ENCODE assay signal across 9 mouse cellular contexts in genomic region chr13:97662741-97663140, GRCm38 (mm10).
DNase-seq lines count a peak whose midpoint lies in the region; ATAC-seq lines count a peak whose summit lies in the region.
"Had no signal": no experiment of that assay in that cellular context is flagged by ENCODE, and none has a peak within 500 bp of the region (broad histone marks: within the 10 kb centered on the region; RNA-seq: fewer than 3 reads in every experiment).

No protein-coding gene starts in this region.

- H3K27me3 ChIP-seq in forebrain, embryonic 14.5 days (replicated peaks; ENCODE audit: control insufficient read depth, insufficient read depth, low read length): no peaks in the 10 kb centered on the region
- no peaks in the 10 kb centered on the region for H3K27me3 ChIP-seq in forebrain, embryonic 15.5 days

- no peak overlapping the region for H3K9ac ChIP-seq in forebrain, embryonic 14.5 days (ENCODE audit: low read length)
- H3K9ac ChIP-seq in forebrain, embryonic 15.5 days (replicated peaks): no peak overlapping the region

- H3K4me3 ChIP-seq in forebrain, embryonic 14.5 days (ENCODE audit: low read depth, low read length): no peak overlapping the region
- H3K4me3 ChIP-seq in forebrain, embryonic 15.5 days: no peak overlapping the region

- no peak for ATAC-seq in forebrain, embryonic 14.5 days
- no peak for ATAC-seq in forebrain, embryonic 15.5 days (replicated peaks)

- no peak overlapping the region for H3K4me2 ChIP-seq in forebrain, embryonic 14.5 days (ENCODE audit: low read length)
- no peak overlapping the region for H3K4me2 ChIP-seq in forebrain, embryonic 15.5 days (replicated peaks)

- peaks cover 3% of the 10 kb centered on the region; the same call in 1 of the 2 replicates for H3K4me1 ChIP-seq in forebrain, embryonic 14.5 days (ENCODE audit: control insufficient read depth, insufficient read depth, low read length)
- H3K4me1 ChIP-seq in forebrain, embryonic 15.5 days: no peaks in the 10 kb centered on the region

- no peak overlapping the region for H3K27ac ChIP-seq in forebrain, embryonic 14.5 days (ENCODE audit: low read depth, low read length)
- H3K27ac ChIP-seq in forebrain, embryonic 15.5 days (replicated peaks): no peak overlapping the region

- no peaks in the 10 kb centered on the region for H3K36me3 ChIP-seq in forebrain, embryonic 14.5 days (ENCODE audit: control insufficient read depth, insufficient read depth, low read length)
- no peaks in the 10 kb centered on the region for H3K36me3 ChIP-seq in forebrain, embryonic 15.5 days

- no peaks in the 10 kb centered on the region for H3K9me3 ChIP-seq in forebrain, embryonic 14.5 days (replicated peaks; ENCODE audit: control insufficient read depth, low read length)
- no peaks in the 10 kb centered on the region for H3K9me3 ChIP-seq in forebrain, embryonic 15.5 days

- DNase-seq in forebrain, embryonic 14.5 days (ENCODE audit: low spot score): peak; percentile 41
- peak; percentile 10 for DNase-seq in ovary, adult 18-20 months (ENCODE audit: low spot score)
- no peak for DNase-seq in ovary, postnatal 14 days (ENCODE audit: low spot score)
- peak; percentile 86 to 90 for DNase-seq in heart, adult 9 months (ENCODE audit: low spot score in 2 of 2)
- DNase-seq in lung, postnatal 14 days: peak; percentile 17
- no peak for DNase-seq in T-cell, adult 2 months (ENCODE audit: low spot score)
- DNase-seq in right cerebral cortex, postnatal 4 days: no peak
- DNase-seq: kidney, postnatal 36 days had no signal

- 76% methylated on average over 8 of the region's 8 CpGs for WGBS in forebrain, embryonic 14.5 days
- 70% methylated on average over 8 of the region's 8 CpGs for WGBS in forebrain, embryonic 15.5 days

Comparison
In these comparisons a context has a peak if more than half of its experiments do, and no peak if none do; other contexts are left out.
1. DNase-seq: peak in forebrain, embryonic 14.5 days (single experiment), ovary, adult 18-20 months (single experiment), heart, adult 9 months (2 of 2) and lung, postnatal 14 days (single experiment); none in ovary, postnatal 14 days (single experiment), T-cell, adult 2 months (single experiment) and right cerebral cortex, postnatal 4 days (single experiment).